Mouse (Mus musculus) liver, adult 2 months (tissue): Measurements from ENCODE around the gene Lalba.

Experiments
- CTCF ChIP-seq: fragments of 200-500 bp; IDR thresholded peaks from 2 replicates; pipeline ENCODE4 v1.5.1; 2011; ENCODE audit warnings: low read depth, low read length, control low read depth
- POLR2A ChIP-seq: fragments of 200-500 bp; IDR thresholded peaks from 2 replicates; pipeline ENCODE4 v1.6.1; 2011; ENCODE audit warnings: low read length, control low read depth; ENCODE audit not compliant: insufficient read depth; ENCODE audit errors: extremely low read depth

DNA sequence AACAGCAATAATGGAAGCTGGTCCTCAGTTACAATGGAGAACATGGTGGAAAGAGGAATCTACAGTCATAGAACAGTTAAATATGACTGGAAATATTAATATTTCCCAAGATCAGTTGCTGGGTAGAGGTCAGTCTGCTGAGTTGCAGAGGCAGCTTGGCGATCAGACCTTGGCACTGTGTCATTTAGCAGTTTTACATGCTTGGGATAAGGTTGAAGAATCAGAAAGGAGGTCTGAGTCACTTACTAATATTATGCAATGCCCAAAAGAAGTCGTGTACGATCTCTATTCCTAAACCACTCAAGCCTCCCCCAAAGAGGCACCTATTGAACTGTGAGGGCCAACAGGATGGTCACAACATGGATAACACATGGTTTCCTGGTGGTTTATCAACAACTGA is 38.0 kb downstream of the Lalba start:
- TF ChIP-seq CTCF (no peak), POLR2A (no peak)
